Mouse (Mus musculus) testis, postnatal 10 days (tissue): ENCODE data around the gene Prkg2.

Source experiments
- DNase-seq: peaks from one replicate; pipeline ENCODE4 v3.0.0; 2021; ENCODE audit warnings: low spot score

The Prkg2 gene

DNA sequence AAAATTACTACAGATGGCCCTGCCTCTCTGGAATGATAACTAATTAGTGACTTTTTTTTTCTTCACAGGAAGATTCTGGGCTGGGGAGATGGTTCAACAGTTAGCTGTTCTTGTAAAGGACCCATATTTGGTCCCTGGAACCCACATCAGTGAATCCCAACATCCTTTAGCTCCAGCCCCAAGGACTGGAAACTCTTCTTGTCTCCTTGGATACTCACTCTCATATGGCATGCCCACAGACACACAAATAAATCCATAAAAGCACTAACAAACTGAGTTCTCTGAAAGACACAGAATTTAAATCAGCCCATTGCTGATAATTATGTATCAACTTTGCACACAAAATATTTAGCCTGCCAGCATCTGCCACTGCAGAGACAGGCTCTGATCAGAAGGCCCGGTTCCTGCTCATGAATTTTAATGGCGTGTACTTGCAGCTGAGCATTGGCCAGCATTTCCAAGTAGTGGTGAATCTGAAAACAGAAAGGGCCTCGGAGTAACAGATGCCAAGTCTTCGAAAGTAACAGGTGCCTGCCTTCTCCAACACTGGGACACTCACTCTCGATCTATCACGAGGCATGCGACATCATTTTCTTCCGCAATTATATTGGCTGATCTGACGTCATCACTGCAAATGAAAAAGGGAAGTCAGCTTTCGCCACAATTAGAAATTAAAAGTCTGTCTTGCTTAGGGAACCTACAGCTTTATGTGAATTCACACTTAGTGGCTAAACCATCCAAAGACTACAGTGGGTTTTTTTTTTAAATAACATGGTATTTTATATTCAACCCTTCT, 61.1 kb downstream of the Prkg2 start:
- DNase-seq: no peak

GRCm38 (mm10) chr5:98966679-98967078, 70.5 kb downstream of the Prkg2 start:
- DNase-seq: no peak

- DNase-seq: no peak
Measured at GRCm38 (mm10) chr5:98965139-98965538, 72.0 kb downstream of the Prkg2 start.

DNA sequence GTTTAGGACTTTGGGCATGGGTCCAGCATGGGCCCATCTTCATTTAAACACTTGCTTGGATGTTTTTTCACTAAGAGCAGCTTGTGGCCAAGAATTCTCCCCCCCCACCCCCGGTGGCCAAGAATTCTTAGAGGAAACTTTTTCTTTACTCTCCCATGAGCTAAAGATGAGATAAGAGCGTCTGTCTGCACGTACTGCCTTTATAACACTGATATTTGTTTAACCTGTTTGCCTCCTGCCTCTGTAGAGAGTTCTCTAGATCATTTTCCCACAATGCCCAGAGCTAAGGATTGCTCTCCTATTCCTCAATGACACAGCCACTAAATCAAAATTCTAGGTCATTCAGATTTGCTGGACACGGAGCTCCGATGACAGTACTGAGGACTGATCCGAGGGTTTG, 72.8 kb downstream of the Prkg2 start:
- DNase-seq: no peak

GRCm38 (mm10) chr5:98962472-98962871, 74.7 kb downstream of the Prkg2 start:
- no peak for DNase-seq

DNA sequence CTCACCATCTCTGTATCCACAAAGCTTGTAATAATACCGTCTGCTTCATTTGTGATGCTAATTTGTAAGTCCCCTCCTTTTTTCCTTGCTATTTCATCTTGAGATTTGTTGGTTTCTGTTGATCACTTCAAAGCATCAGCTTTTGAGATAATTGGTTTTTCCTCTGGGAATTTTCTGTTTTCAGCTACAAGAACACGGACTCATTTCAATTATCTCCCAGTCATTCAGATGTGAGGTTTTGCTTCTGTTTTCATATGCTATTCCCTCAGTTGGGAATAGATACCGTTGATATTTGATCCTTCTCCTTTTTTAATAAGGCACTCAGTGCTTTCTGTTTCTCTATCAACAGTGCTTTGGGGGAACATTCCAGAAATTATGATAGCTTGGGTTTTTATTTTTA, 81.6 kb downstream of the Prkg2 start:
- no peak for DNase-seq

- DNase-seq: no peak
Measured at GRCm38 (mm10) chr5:98953386-98953785, 83.8 kb downstream of the Prkg2 start.

DNA sequence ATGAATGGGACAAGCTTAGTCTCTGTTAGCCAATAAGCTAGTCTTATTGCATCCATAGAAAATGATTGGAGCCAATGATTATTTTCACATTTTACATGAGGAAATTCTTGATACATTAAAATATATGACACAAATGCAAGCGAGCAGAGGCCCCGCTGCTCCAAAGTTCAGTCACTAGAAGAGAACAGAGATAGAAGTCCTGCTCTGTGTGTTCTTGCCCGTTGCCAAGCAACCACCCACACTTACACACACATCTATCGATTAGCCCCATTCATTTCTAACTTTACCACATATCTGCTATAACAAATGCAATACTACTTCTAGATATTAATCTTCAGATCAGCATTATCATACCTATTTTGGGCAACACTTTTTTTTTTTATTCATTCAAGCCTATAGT, 85.6 kb downstream of the Prkg2 start:
- no peak for DNase-seq

GRCm38 (mm10) chr5:98950495-98951092, 86.6 kb downstream of the Prkg2 start:
- DNase-seq: no peak

DNA sequence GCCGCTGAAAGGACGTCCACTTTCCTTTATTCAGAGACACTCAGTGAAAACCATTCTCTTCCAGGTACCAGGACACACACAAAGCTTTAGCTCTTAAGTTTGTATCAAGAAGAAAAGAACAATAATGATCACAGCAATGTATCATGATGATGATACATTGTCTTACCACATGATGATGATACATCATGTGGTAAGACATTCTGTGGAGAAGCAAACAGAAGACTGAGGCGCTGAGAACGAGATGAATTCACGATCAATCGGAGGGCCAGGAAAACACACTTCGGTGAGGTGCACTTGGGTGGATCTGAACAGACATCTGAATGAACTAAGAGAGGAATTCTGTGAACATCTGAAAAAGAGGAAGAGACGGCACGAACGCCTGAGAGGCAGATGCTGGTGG, 87.4 kb downstream of the Prkg2 start:
- no peak for DNase-seq

- no peak for DNase-seq
Measured at GRCm38 (mm10) chr5:98946656-98947055, 90.5 kb downstream of the Prkg2 start.

DNA sequence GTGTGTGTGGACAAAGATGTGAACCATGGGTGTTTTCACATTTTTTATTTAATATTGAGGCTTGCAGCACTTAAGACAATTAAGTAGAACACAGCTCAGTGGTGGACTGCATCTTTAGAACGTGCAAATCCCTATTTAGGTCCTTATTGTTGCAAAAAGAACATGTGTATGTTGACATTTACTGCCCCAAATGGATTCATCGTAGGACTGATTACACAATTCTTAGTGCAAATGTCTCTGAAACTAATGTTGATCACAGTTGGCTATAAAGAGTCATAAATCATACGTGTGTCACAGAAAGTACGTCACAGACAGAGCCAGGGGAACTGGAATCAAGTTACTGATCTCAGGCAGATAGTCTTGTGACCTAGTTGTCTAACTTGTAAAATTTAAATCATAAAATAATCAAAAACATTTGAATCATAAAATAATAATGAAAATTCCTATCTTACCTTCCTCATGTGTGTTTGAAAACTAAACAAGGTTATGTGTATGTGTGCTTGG, 91.0 kb downstream of the Prkg2 start:
- DNase-seq: no peak

DNA sequence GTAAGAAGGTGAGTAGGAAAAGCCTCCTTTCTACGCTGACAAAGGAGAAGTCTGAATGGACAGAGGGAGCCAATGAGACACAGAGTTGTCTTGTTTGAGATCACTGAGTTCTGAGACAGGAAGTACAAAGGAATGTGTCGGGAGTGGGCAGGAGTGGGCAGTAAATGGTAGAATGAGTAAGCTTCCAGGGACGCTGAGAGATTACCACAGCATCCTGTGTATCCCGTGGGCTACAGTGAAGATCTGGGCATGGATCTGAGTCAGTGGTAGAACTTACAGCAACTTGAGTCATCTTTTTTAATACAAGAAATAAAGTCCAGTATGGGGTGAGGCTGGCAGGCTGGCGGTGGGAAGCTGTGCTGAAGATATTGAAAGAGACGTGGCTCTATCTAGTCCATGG, 93.4 kb downstream of the Prkg2 start:
- DNase-seq: no peak

GRCm38 (mm10) chr5:98940731-98941130, 96.4 kb downstream of the Prkg2 start:
- no peak for DNase-seq

- DNase-seq: no peak
Measured at GRCm38 (mm10) chr5:98939631-98940208, 97.4 kb downstream of the Prkg2 start.

- no peak for DNase-seq
Measured at GRCm38 (mm10) chr5:98939116-98939515, 98.0 kb downstream of the Prkg2 start.

- no peak for DNase-seq
Measured at GRCm38 (mm10) chr5:98937879-98938278, 99.3 kb downstream of the Prkg2 start.

GRCm38 (mm10) chr5:98936650-98937049, 100.5 kb downstream of the Prkg2 start:
- DNase-seq: no peak

DNA sequence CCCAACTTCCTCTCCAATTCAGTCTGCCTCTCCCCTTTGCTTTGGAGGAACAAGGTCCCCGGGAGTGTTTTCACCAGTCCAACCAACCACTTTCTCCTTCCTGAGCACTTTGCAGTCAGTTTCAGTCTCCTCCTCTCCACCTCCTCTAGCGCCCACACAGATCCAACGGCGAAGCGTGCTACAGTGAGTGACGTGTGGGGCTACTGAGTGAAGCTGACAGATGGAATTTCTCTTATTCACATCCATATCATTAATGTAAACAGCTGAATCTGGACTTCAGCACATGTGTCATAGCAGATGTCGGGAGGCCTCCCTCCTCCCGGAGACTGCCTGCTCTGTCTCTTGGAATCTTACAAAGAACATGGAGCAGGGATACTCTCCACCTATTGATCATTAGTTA, 101.2 kb downstream of the Prkg2 start:
- DNase-seq: no peak

DNA sequence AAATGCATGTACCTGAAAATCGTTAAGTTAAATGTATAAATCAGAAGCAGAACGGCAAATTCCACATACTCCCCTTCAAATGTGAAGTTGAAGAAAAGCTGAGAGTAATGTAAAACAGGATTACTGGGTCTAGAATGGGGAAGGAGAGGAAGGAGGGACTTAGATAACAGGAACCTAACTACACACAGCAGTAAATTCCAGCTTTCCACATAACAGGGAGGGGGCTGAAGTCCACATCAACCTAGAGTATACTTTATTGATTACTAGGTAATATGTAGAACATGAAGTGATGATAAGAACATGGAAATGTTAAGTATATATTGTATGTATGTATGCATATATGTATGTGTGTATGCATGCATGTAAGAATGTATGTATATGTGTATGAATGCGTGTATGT, 114.2 kb downstream of the Prkg2 start:
- no peak for DNase-seq

GRCm38 (mm10) chr5:98921608-98922007, 115.5 kb downstream of the Prkg2 start:
- no peak for DNase-seq

DNA sequence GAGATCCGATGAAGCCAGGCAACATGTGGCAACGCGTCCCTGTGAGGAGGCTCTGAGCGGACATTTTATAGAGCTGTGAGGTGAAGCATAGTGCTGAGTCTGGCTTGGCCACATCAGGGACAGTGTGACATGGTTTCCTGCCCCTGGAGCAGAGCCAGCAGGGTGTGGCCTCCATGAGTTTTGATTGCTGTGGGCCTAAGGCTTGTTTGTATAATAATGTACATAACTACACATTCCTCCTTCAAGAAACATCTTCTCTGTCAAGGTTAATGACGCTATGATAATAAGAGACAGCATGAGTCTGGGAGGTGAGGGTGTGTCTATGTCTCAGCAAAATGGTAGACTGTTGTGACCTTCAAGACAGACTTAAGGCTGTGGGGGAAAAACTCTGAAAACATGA, 118.4 kb downstream of the Prkg2 start:
- no peak for DNase-seq

DNA sequence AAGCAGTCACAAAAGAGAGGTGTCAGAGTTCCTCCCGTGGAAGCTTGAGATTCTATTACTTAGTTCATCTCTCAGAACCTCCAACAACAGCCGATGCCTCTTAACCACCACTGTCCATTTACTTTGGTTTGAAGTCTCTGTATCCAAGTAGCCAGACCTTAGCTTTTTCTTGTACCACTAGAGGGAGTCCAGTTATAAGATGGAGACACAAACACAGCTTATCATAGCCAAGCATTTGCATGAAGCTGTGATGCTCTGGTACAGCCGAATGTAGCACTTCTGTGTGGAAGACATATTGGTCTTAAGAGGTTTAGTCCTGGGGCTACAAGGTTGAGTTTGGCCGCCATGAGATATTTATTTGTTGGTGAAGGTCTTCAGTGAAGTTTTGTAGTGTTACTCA, 134.8 kb downstream of the Prkg2 start:
- no peak for DNase-seq
